Mouse (Mus musculus) Muller cell, postnatal 12 days (primary cell): ENCODE results near the gene Cacnb4.

Experiments
- DNase-seq: peaks from one replicate; pipeline ENCODE4 v3.0.0-alpha.2; 2015; ENCODE audit errors: inconsistent ontology term

The Cacnb4 gene

DNA sequence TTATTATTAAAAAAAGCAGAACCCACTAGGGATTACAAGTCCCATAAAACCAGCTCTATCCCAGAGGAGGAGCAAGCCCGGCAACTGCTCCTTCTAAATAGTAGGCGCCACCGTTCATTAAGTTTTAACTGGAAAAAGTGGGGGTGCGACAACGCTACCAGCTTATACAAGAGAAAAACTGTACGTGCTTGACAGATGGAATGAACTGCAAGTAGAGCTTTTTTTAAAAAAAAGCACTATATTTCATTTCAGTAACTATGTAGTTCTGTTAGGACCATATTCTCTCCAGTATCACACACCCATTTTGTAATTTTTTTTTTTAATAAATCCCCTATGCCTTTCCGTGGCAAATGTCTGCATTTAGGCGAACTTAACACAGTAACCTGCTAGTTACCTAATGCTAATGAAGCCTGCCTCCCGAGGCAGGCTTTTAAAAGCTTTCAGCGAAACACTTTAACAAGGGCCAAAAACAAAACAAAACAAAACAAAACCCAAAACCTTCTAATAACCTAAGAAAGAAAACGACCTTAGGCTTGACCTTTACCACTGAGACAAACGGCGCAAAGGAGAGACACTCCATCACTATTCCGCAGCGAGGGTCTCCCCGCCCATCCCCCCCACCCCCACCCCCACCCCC is 252.9 kb downstream of the Cacnb4 start:
- DNase-seq, result peak; percentile 36

DNA sequence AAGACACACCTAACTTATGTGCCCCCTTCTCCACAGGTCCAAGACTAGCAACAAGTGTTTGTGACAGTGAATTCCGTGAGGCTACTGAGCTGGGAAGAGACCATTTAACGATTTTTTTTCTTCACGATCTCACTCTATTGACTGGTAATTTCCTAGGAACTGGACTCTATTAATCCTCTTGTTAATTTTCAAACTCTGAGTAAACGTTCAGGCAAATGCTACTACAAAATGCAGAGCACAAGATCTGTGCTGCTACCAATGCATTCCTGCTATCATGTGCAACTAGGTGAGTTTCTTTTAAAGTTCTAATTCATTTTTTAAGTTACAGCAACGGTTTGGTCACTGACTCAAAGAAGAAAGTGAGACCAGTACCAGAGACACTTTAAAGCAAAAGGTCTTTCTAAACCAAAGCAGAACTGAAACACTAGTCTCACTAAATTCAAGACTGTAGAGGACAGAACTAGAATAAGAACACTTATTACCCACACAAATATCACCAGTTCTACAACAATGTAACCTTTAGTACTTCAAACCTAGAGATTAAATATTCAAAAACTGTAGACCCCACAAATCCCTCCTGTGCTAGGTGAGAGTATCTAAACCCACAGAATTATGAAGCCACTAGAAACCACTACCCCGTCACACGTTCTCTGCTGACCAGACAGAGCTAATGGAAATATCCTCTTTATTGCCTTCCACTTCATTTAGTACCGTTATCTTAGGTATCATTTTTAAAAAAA is 253.6 kb downstream of the Cacnb4 start:
- no peak for DNase-seq

DNA sequence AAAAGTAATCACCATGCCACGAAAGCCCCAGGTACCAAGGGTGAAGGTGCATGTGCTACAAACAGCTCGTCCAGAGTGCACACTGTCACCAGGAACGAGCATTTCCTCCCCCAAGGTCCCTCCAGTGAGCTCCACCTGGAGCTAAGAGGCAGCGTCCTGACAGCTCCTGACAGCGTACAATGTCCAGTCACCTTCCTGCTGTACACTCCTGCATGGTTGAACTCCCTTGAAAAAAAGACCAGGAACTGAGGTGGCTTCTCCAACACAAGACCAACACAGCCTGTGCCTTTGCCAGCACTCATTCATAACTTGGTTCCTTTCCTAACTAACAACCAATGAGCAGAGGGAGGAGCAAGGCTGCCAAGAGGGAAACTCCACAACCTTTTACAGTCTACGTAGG is 255.4 kb downstream of the Cacnb4 start:
- DNase-seq, result peak; percentile 36

DNA sequence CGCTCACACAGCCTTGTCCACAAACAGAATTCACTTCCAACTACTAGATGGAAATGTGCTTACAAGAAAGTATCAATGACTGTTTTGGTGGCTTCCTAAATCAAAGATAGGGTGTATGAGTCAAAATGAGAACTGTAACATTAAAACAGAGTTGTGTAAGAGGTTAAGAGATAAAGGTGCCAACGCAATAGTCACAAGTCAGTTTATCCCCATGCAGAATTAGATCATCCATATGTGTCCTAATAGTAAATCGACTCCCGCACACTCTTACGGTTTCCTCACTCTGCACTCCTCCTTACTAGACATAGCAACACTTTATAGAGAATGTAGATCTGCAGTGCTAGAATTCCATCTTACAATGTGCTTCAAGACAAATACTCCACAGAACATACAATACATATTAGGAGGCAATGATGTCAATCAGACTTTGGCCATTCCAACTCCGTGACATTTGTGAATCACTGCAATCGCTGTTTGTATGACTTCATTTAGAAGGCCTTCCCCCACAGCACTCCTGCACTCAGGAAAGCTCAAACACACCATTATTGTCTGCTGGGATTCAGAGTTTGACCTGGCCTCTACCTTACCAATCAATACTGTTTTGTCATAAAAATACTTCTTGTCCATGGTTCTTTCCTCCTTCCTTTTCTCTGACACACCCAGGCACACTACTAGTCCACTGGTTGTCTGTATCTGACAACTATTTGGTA is 256.5 kb downstream of the Cacnb4 start:
- no peak for DNase-seq

DNA sequence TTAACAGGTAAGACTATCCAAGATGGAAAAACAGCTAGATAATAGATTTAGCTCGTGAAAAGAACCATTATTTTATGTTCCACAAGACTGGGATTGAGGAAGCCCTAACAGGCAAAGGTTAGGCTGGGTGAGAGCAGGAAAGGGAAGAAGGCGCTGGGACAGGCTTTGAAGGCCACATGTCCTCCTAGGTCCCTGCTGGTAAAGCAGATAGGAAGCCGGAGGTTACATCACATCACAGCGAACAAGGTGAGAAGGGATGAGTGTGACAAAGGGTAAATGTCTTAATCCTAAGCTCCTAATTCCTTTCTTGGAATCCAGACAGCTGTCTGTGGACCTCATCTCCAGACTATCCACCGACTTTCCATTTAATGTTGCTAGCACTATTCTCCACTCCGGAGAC is 257.3 kb downstream of the Cacnb4 start:
- no peak for DNase-seq

DNA sequence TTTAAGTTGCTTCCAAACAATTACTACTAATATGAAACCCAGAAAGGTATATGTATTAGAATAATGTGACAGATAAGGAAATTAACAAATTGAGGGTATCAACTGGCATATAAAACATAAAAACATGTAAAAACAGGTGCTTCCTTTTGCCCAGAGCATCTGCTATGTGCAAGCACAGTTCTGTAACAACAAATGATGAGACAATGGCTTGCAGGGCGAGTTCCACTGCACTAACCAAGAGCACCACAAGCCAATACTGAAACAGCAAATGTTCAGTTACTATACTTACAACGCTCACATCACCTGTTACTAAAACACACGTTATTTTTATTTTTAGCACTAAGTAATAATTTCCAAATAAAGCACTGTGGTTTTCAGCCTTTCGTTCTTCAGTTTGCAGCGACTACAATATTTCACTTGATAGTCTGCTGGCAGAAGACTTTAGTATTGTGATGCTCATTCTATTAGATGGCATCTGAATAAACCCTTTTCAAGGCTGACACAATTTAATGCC is 264.1 kb downstream of the Cacnb4 start:
- DNase-seq, result no peak

DNA sequence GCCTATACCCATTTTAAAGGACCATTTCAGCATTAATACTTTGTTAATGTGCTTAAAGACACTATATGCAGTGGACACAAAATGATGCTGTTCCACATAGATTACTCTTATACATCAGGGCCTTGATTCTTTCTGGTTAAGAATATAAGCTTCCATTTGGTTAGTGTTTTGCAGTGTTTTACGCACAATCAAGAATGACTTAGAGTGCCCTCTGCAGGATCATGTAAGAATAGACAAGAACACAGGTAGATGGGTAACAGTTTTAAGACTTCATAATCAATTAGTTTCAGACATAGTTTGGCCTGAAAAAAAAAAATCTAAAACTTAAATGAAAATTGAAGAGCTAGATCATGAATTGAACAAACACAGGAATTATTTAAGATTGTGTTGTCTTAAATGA is 270.2 kb downstream of the Cacnb4 start:
- DNase-seq, result no peak

DNA sequence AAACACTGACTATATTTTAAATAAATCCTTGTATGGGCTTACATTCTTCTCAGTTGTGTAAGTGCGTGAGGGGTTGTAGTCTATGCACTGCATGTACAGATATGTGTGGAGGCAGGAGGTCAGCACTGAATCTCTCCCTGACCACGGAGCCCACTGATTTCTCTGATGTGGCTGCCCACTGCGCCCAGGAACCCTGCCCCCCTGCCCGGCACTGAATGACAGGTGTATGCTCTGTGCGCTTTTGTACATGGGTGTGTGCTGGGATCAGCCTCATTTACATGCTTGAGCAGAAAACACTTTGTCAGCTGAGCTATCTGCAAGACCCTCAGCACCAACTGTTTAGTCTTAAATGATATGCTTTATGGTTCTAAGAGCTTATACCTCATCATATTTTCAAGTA is 271.4 kb downstream of the Cacnb4 start:
- no peak for DNase-seq

DNA sequence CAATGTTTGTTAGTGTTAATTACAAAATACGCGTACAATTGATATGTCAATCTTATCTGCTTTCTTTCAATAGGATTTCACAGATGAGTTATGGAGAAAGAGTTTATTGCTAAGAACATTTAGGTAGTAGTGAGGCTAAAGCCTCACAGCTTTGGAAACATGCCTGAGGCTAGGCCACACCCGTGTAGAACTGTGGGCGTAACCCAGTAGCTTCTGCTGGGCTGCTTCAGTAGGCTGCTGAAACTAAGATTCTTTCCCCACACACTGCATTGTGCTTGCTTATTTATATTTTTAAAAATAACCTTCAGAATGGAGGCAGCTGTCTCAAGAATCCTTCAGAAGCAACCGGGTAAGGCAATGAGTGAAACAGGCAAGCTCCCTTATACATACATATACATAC is 282.1 kb downstream of the Cacnb4 start:
- DNase-seq, result no peak

DNA sequence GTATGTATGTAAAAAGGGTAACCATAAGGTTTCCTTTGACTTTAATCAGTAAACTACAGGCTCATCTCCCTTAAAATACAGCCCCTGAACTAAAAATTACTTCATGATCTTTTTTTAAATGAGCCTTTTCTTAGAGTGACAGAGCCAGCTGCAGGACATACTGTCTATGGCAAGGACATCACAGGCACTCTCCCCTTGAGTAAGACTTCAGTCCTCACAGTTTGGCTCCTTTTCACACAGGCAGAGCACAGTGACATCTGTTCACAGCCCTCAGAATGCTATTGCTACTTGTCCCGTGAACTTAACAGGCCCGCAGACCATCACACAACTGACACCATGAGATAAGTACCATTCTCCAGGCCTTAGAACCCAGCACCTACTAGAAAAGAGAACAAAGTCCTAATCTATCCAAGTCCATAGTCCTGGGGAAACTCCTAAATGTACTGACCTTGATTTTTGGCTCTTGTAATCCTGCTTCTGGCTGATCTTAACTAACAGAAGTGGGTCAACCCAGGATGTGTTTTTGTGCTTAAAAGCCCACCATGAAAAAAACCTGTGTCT is 286.1 kb downstream of the Cacnb4 start:
- DNase-seq, result no peak

DNA sequence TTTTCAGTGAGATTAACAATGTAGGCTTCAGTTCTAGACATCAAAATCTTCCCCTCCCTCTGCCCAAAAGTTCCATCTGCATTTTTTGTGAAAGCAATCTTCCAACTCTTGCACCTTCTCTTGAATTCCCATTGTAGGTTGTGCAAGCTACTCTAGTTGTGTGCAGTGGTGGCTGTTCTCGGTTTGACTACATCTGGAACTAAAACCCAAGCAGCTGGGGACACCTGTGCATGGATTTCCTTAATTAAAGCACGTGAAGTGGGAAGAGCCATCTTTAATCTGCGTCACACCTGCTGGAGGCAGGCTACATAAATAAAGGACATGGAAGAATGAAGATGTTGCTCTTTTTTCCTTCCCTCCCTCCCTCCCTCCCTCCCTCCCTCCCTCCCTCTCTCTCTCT is 286.7 kb downstream of the Cacnb4 start:
- no peak for DNase-seq

DNA sequence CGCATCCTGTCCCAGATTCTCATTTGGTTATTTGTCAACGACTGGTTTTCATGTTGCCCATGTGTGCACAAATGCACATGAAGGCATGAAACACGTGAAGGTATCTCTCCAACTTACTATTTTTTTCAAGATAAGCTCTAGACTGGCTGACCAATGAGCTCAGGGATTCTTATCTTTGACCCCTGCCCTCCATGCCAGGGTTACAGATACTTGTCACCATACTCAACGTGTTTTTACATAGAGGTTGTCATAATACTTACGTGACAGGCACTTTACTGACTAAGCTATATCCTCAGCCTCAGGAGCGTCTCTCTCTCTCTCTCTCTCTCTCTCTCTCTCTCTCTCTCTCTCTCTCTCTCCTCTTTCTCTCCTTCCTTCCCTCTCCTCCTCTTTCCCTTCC is 290.2 kb downstream of the Cacnb4 start:
- no peak for DNase-seq

DNA sequence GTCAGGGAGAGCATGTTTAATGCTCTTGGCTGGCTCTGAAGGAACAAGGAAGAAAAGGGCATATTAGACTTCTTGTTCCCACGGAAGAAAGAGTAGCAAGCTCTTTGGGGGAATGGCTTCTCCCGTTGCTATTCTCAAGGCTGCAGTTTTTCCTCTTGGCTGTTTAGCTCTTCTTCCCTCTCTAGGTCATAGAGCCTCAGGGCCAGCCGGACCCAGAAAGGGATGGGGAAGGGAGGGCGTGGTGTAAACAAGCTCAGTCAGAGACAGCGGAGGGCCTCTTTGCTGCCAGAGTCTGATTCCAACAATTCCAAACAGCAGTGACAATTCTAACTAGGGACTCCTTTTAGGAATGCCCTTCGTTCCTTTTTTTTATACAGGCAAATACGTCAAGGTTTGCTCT is 290.6 kb downstream of the Cacnb4 start:
- no peak for DNase-seq

DNA sequence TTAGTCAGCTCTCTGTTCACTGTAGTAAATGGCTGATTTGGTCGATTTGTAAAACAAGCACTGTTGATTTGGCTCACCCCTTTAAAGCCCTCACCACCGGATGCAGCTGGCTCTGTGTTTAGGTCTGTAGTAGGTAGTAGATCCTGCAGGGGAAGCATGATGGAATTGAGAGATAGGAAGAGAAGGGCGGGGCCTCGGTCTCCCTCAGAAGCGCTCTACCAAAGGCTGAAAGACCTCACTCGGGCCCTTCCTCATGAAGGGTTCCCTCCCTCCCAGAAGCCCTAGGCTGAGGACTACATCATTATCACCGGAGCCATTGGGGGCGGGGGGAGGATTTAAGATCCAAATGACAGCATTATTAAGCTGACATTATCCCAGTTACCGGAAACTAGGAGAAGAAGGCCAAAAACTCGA is 297.8 kb downstream of the Cacnb4 start:
- DNase-seq, result no peak

DNA sequence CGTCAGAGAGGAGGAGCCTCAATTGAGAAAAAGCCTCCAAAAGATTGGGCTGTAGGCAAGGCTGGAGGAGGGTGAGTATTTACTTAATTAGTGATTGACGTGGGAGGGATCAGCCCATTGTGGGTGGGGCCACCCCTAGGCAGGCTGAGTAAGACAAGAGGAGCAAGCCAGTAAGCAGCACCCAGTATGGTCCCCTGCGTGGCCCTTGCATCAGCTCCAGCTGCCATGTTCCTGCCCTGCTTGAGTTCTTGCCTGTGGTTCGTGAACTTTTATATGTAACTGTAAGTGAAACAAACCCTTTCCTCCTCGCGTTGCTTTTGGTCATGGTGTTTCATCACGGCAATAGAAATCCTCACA is 298.2 kb downstream of the Cacnb4 start, which contains the start of gene Neb:
Neb (minus strand) TSS at position 27 of the 357 bp plus-strand sequence.
- DNase-seq, result peak; percentile 21
